Mouse (Mus musculus) cerebellum, adult 8-10 months (tissue): ENCODE measurements at regions not wholly inside any gene's neighbourhood (a gene's known extent, or its start where the extent isn't known, plus 50 kb on each side); places are given as distances from the start of the nearest gene placed in this dataset.

ENCODE experiments used
- DNase-seq: peaks from one replicate; pipeline ENCODE4 v3.0.0; 2022

DNA sequence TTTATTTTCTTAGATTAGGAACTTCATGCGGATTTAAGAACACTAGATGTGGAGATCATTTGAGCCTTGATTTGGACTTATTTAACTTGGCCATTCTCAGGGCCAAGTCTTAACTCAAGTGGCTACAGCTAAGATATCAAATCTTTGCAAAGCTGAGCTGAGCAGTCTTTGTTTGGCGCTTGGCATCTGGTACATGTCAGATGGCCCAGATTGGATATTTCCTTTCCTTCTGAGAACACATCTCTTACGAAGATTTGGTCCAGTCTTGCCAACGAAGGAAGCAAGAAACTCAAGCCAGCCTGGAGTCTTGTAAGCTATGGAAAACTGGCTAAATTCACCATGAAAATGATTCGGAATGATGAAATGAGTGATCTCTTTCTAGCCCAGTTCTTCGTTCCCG, 59.1 kb upstream of the Cdc42ep3 start:
- no peak for DNase-seq

DNA sequence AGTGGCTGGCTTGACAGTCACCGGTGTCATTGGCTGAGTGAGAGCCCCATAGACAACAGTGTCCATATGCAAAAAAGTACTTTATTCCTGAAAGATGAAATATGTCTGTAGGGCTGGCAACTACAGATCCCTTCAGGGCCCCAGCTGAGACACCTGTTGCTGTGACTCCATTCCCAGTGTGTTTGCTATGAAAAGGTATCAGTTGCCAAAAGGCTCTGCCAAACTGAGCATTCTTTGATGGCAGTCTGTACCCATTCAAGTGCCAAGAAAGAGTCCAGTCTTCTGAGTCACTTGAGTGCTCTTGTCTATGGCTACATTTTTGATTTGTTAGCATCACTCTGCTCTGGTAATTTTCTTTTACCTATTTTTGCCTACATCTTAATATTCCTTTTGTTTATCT, 63.1 kb upstream of the Cdc42ep3 start:
- no peak for DNase-seq

DNA sequence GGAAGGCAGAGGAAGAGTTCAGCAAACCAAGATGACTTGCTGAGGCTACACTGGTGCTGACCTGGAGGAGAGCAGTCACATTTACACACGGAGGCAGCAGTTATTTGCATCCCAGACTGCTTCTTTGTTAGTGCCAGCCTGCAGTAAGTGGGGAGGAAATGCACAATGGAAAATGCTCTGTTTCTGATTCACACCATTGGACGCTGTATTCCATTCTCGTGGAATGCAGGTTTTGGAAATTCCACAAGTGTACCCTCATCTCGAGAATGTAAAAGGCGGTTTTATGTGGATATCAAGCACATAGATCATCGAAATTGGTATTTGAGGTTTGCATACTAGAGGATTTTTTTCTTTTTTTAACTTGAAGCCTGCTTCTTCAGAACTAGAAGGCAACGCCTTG, 66.7 kb upstream of the Cdc42ep3 start:
- DNase-seq = no peak

DNA sequence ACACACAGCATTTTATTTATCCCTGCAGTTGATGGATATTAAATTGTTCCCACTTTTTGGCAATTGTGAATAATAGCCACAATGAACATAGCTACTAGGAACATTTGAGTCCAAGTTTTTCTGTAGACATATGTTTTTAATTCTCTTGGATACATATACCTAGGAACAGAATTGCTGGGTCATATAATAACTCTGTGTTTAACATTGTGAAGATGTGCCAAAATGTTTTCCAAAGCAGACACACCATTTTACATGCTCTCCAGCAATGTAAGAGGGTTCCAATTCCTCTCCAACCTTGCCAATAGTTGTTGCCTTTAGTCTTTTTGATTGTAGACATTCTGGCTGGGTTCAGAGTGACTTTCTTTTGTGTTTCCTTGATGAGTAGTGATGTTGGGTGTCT, 84.3 kb upstream of the Cdc42ep3 start:
- DNase-seq = no peak

DNA sequence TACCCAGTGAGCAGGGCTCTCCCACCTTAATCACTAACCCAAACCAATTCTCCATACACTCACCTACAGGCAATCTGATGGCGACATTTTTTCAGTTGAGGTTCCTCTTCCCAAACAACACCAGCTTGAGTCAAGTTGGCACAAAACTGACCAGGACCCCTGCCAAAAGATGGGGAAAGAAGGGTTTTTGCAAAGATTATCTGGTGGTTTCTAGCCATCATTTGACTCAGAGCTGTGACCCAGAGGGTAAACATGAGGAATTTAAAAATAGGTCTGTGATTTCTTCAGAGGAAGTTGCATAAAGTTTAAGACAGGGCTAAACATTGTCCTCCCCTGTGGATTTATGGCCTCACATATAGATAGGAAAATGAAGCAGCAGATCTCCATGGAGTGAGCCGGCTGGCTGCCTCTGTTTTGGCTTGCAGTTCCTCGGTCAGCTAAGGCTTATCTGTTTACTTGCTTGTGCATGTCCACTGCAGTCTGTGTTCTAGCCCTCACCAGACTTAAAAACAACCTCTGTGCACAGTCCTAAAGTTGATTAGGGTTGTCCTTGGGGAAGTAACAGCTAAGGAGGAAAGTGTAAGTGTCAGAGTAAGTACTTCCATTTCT, 87.7 kb upstream of the Cdc42ep3 start:
- DNase-seq = no peak

DNA sequence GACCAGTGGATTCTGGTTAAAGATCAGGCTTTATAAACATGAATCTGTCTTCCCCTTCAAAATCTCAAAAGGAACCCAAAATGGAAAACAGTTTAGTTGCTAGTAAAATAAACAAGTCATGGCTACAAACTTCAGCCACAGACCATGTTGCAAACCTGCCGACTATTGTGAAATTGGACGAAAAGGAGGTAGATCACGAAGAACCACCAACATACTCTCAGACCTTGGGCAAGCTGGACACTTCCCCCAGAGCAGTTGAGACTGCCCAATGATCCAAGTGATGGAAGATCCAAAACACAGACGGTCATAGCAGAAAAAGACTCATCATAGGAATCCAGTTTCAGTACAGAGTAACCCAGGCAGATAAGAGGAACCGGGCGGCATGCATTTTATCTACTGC, 92.3 kb upstream of the Cdc42ep3 start:
- DNase-seq = no peak

DNA sequence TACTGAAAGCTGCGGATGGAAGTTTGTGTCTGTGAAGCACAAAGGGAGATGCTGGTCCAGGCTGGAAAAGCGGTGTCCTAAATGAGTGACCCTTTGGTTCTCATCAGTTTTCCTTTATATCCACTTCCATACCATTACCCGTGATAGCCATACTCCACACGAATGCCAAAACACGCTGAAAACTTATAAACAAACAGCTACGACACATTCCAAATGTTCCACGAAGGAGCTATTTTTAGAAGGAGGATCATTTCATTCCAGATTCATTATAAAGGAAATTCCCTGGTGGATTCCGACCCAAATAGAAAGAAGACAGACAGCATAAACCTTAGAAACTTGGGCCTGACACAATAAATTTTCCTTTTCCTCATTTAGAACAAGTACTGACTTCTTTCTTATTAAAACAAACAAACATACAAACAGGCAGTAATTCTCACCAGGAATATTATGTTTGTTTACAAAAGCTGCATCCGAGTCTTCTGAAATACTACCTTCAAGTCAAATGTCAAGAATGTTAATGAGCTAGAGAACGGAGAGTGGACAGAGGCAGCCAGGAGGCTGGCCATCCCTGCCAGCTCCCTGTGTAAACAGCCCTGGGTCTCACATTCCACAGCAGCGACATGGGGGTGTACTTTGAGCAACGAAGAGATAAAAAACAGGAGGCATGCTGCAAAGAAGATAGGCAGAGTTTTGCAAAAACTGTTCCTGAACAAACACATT, 96.4 kb upstream of the Cdc42ep3 start:
- no peak for DNase-seq

DNA sequence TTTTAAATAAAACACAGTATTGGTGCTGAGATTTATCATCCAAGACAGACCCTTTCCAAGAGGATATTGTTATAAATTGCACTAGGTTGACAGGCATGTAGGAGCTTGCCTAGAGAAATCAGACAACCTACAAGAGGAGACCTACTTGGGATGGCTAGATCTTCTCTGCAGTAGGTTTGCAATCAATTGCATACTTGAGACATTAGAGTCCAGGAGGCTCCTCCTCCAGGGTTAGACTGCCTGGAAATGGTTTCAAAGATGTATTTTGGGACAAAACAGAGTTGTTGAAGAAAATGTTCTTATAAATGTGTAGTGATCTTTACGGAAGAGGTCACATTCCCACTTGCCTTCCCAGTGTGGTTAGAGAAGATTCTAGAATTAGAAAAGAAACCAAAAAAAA, 98.9 kb upstream of the Cdc42ep3 start:
- no peak for DNase-seq

DNA sequence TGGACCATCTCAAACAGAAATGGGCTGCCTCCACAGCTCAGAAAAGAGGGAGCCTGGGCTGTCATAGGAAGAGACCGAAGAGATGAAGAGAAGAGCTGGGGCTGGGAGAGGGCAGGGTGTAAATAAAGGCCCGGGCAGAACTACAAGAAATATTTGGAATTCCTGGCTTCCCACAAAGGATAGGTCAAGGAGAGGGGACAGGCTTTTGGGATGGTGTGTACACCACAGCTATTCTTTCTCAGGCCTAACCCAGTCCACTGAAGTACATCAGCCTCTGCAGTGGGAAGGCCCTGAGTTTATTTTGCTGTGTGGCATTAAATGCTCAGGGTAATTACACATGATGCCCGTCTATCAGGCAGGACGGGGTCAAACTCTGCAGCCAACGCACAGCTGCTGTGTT, 99.6 kb upstream of the Cdc42ep3 start:
- DNase-seq = no peak

DNA sequence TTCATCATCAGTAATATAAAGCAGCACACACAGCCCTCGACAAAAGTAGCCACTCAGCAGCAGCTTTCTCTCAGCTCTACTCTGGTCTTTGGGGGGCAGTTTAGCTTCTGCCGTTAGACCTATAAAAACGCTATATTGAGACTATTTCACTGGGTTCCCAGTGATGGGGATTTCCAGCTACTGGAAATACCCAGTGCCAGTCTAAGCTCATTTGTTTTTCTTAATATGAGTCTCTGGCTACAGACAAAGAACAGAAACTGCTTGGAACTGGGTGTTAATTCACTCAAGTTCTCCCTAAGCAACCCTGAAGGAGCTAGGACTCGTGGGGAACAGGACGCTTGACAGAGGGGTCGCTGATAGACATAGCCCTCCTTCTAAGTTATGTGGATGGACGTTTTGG, 100.3 kb upstream of the Cdc42ep3 start:
- DNase-seq = no peak

DNA sequence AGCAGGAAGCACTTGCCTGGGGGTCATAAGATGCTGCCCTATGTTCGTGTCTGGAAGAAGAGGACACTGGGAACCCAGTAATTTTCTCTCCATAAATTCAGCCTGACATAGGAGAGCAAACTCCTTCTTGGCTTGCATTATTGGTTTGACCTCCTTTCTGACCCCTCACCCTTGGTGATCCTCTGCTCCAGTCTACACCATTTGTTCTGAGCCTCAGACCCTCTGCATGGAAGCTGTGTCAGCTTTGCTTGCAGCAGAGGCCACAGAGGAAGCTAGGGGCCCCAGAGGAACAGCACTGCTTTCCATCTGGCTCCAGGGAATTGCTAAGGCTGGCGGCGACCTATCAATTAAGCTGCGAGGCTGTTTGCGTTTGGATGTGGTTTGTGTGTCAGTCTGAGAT, 102.7 kb upstream of the Cdc42ep3 start:
- no peak for DNase-seq

DNA sequence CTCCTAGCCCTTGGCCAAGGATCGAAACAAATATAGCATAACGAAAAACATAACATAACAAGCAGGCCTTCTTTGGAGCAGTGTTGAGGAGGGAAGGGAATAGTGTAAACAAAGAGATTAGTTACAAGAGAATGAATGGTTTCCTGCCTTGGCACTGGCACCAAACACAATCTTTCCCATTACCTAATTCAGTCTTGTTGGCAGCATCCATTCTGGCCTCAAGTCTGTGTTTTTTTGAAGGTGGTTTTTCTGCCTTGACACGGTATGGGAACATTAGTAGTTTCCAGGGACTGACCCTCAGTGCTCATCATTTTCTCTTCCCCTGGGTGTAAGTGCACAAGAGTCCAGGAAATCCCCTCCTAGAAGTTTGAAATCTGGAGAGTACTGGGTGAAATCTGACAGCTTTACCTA, 106.8 kb upstream of the Cdc42ep3 start:
- no peak for DNase-seq

DNA sequence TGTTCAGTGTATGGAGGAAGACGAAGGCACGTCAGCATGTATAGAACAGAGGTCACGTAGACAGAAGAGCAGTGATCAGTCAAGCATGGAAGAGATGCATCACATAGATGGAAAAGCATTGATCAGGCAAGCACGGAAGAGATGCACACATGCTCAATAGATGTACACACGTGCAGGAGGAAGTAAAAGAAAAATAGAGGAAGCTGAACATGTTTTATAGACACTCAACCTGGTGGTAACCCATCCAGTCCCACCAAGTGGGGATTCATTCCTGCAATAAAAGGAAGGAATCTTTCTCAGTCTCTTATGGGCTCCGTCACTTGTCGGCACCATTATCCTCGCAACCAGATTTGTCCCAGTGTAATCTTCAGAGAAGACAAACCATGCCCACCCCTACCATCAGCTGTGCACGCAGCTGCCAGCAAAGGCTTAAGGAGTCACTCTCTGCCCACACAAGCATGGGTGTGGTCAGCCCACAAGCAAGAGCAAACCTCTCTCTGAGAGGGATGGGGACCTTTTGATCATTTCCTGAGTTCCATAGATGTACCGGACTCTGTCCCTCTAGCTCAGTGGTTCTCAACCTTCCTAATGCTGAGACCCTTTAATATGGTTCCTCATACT, 108.3 kb upstream of the Cdc42ep3 start:
- DNase-seq = no peak

DNA sequence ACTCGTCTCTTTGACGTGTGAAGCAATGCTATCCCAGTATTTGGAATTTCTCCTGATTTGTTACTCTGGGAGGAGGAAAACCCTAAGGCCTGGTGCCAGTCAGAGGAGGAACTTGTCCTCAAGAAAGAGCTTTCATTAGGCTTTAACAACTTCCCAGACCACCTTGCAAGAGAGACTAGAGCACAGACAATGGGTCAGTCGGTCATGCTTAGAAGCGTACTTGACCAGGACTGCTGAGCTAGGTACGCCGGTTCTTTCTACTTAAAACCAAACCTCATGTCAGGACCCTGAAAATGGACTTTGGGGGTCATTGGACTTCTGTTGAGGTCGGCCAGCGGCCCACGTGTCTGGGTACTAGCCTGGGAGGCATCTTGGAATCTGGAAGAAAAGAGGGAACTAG, 110.8 kb upstream of the Cdc42ep3 start:
- no peak for DNase-seq

DNA sequence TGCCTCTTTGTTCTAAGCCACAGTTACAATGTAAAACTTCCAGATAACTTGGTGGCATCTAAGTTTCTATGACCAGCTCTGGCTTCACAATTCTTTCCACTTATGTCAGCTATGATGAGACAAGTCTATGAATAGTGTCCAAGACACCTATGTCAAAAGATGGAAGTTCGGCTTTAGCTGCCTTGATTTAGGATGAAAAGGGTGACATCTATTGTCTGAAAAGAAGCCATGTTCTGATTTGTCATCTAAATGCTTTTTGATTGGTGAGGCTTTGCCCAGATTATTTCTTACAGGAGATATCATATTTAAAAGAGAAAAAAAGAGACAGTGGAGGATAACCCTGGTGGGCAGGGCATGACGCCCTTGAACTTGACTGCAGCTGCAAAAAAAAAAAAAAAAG, 116.7 kb upstream of the Cdc42ep3 start:
- no peak for DNase-seq

DNA sequence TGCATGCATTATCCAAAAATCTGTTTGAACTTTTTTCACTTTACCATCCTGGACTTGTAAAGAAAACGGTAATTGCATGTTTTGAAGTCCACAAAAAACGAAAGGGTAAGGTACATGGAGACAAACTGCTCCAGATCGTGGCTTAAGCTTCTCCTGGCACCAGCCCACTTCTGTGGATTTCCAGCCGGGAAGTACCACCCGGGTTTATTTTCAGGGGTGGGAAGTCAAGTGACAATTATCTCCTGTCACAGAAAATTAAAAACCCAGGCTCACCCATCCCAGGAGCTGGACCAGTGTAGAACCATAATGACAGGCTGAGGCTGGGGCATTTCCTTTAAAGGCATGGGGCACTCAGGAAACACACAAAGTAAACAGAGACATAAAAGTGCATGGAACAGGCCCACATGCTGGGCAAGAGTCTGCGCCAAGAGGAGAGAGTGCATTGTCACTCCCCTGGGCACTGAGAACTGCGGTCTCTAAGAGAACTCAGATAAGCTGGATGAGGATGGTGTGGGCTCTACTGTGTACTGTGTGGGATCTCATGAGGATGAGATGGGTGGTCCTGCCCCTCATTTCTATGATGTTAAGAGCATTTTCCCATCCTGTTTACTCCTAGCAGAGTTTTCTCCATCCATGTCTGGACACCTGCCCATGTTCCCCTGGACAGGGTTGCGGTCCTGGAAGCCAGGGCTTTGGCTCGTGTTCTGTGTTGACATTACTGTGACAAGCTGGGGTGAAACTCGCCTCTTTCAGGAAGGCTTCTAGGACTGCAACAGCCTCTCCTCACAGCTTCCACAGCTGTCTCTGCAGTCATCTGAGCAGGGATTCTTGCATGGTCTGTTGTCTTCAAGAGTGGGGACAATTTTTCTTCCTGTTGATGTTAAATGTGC, 117.5 kb upstream of the Cdc42ep3 start:
- DNase-seq = no peak

DNA sequence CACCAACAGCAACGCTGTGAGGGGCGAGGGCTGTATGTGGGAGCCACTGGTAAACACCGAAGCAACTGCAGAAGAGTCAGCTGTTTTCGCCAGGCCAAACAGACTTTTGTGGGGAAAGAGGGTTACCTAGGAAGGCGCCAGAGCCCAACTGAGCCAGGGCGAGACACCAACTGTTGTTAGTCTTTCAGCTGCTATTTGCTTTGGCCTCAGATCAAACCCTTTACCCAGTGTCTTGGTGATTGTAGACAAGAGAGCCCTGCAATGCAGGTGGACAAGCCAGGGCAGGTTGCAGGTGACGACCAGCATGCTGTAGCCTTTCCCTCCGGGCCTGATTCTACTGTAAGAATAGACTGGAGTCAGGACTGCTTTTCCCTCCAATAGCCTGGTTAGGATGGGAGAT, 121.8 kb upstream of the Cdc42ep3 start:
- DNase-seq = no peak

DNA sequence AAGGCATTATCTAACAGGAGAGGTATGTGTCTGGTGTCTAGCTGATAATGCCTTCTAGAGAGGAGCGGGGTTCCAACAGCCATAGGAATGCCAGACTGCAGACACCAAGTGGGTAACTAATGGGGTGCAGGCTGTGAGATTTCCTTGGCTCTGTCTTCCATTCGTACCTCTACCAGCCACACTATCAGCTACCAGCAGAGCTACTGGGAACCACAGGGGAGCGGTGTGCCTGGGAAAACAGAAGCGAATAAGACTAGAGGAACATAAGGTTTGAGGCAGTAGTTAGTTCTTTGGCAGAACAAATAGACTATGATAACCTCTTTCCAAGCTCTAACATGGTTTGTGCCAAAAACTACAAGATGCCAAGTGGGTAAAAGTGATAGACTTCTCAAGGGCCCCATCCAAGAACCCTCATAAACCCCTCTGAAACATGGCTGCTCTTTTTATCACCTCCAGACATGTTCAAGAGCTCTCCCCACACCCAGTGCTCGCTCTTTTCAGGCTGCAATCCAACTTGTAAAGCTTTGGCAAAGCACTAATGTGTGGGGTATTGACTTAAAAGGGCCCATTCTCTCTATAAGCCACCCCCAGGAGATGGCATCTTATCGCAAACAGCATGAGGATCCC, 126.3 kb upstream of the Cdc42ep3 start:
- no peak for DNase-seq

DNA sequence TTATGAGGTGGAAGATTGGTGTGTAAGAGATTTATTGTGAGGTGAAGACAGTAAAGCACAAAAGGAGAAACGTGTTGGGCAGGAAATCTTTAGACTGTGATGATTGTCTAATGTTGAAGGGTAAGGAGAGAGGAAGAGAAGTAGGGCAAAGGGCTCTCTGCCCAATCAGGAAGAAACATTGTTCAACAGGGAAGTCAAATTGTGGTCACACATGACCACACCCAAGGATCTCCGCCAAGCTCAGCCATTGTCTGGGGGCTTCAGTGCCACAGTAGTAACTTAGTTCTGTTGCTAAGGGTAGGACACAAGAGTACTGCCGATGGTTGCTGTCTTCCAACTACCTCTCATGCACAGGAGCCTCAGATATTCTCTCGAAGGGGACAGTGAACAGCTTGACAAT, 127.0 kb upstream of the Cdc42ep3 start:
- DNase-seq = no peak

DNA sequence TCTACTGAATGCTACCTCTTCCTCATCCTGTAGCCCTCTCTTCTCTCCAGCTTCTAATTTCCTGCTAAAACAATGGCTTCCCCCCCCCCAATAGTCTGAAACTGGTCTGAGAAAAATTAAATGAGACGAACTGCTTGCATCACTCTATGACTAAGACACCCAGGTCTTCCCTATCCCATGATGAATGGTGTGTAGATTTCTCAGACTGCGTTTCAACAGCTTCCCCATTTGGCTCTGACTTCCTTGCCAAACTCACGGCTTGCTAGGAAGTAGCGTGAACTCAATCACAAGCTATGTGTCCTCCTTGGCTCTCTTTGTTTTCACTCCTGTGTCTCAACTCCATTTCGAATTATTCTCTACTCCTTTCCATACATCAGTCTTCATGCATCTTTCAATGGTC, 126.4 kb upstream of the Rmdn2 start:
- no peak for DNase-seq

DNA sequence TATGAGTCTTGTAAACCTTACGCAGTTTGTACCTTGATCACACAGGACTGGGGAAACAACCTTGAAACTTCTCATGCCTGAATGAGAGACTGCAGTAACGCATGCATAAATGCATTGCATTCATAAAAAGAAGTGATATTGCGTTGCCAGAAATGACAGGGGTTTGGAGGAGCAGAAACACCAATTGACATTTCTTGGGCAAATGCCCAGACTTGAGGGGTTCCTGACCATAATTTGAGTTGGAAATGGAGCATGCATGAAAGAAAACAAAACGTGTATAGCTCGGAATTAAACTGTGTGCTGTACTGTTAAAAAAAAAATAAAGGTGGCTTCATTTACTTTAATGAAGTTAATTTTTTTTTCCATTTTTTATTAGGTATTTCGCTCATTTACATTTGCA, 122.4 kb upstream of the Rmdn2 start:
- DNase-seq = no peak

DNA sequence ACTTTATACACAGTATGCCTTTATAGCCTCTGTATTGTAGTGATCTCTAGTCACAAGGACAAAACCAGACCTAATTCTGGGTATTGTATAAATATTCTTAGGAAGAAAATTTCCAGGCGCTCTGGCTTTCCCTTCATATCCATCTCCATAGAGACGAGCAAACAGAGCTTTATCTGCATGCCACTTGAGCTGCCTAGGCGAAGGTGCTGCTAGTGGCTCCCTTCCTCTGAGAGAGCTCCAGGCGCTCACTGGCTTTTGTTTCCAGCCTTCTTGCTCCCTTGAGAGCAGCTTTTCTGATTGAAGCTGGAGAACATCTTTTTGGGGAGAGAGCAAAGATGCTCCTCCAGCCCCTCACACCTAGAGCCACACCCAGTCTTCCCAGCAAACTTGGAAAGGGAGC, 114.0 kb upstream of the Rmdn2 start:
- DNase-seq = no peak

DNA sequence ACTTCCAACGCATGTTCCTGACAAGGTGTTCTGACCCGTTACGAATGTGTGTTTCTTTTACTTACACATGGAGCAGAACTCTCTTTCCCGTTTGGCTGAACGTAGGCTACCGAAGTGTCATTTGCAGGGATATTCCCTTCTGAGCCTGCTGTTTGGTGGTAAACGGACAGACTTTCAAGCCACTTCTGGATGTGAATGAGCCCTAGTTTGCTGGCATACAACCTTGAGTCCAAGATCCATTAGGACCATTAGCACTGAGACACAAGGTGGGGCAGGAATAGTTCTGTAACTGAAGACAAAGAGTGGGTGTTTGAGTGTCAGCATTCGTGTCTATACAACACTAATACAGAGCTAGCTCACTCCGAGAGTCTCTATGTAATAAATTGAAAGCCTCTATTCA, 113.3 kb upstream of the Rmdn2 start:
- no peak for DNase-seq
